Mouse (Mus musculus): ENCODE data around the gene Ear14. TPM values are rescaled to one million over a fixed set of nuclear protein-coding genes. Genes with fewer than 3 reads are reported as not detected.
A peak's percentile ranks its signal among the peaks of the same experiment; 100 is the strongest.
"Not testable (repeated sequence)": the region's sequence is repeated elsewhere in the genome, so short reads cannot be mapped to it uniquely, and the experiment has no call there.

The Ear14 gene
- polyA plus RNA-seq, 1 experiment from 2014 or later, result not detected

DNA sequence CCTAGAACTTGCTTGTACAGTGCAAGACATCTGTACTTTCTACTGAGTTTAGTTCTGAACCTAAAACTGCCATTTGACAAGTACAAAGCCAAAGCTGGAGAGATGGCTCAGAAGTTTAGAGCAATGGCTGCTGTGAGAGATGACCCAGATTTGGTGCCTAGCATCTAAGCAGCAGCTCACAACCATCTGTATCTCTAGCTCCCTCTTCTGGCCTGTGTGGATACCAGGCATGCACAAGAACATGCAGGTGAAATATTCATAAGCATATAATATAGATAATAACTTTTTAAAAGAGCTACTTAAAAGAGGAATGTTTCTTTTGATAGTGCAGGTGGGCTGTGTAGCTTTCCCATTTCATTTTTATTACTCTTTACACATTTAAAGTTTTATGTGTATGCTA, 37.7 kb downstream of the Ear14 start:
- no peak overlapping the region for H3K27ac ChIP-seq (ENCODE audit: low read depth)
- no peak overlapping the region for H3K9ac ChIP-seq (replicated peaks)
- no peaks in the 10 kb centered on the region for H3K9me3 ChIP-seq (ENCODE audit: low read length)
- no peak overlapping the region for H3K4me3 ChIP-seq (ENCODE audit: low read depth, low read length)
- no peaks in the 10 kb centered on the region for H3K36me3 ChIP-seq (replicated peaks; ENCODE audit: insufficient read depth, low read length)
- ATAC-seq (no peak), DNase-seq (no peak)
- H3K4me1 ChIP-seq (ENCODE audit: insufficient read depth), result no peaks in the 10 kb centered on the region
- peak; percentile 77 for TF ChIP-seq CTCF (IDR thresholded peaks at IDR 0.05; ENCODE audit: low read depth)
- no peak for TF ChIP-seq EP300 (IDR thresholded peaks at IDR 0.05; ENCODE audit: low read depth)
- H3K27me3 ChIP-seq (ENCODE audit: insufficient read depth, low read length), result no peaks in the 10 kb centered on the region
- H3K4me2 ChIP-seq (ENCODE audit: low read depth, low read length), result no peak overlapping the region

DNA sequence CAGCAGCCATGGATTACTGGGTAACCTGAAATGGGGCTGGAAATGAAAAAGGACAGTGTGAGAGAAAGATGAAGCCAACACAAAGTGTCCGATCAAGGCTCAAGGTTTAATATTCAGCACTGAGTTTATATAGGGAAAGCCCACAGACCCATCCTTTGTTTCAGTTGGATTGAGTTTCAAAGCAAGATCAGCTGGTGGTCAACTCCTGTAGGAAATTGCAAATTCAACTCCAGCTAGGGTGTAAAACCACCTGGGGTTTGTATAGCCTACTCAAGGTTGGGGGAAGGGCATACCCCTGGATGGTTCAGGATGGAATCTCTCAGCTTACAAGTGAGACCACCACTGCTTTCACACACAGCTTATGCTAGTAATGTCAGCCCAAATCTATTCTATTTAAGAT, 44.5 kb downstream of the Ear14 start:
- no peak overlapping the region for H3K4me2 ChIP-seq (ENCODE audit: low read depth, low read length)
- no peak for TF ChIP-seq CTCF (IDR thresholded peaks at IDR 0.05; ENCODE audit: low read depth)
- no peak for TF ChIP-seq EP300 (IDR thresholded peaks at IDR 0.05; ENCODE audit: low read depth)
- 88% methylated on average over 1 of the region's 1 CpGs for WGBS (ENCODE audit: insufficient replicate concordance)
- no peak overlapping the region for H3K4me3 ChIP-seq (ENCODE audit: low read depth, low read length)
- no peak overlapping the region for H3K27ac ChIP-seq (ENCODE audit: low read depth)
- no peaks in the 10 kb centered on the region for H3K9me3 ChIP-seq (ENCODE audit: low read length)
- no peaks in the 10 kb centered on the region for H3K4me1 ChIP-seq (ENCODE audit: insufficient read depth)
- no peak for DNase-seq
- no peaks in the 10 kb centered on the region for H3K36me3 ChIP-seq (replicated peaks; ENCODE audit: insufficient read depth, low read length)
- no peak overlapping the region for H3K9ac ChIP-seq (replicated peaks)
- ATAC-seq, result no peak
- no peaks in the 10 kb centered on the region for H3K27me3 ChIP-seq (ENCODE audit: insufficient read depth, low read length)

GRCm38 (mm10) chr14:51250348-51250747, 47.2 kb downstream of the Ear14 start:
- Histone ChIP-seq H3K4me3 (ENCODE audit: low read depth, low read length) (no peak overlapping the region), H3K4me1 (ENCODE audit: insufficient read depth) (no peaks in the 10 kb centered on the region), H3K9me3 (ENCODE audit: low read length) (no peaks in the 10 kb centered on the region), H3K4me2 (ENCODE audit: low read depth, low read length) (no peak overlapping the region), H3K36me3 (replicated peaks; ENCODE audit: insufficient read depth, low read length) (no peaks in the 10 kb centered on the region), H3K27me3 (ENCODE audit: insufficient read depth, low read length) (no peaks in the 10 kb centered on the region), H3K9ac (replicated peaks) (no peak overlapping the region), H3K27ac (ENCODE audit: low read depth) (no peak overlapping the region)
- TF ChIP-seq CTCF (IDR thresholded peaks at IDR 0.05; ENCODE audit: low read depth) (no peak), EP300 (IDR thresholded peaks at IDR 0.05; ENCODE audit: low read depth) (no peak)
- WGBS (ENCODE audit: insufficient replicate concordance), result 53% methylated on average over 3 of the region's 3 CpGs
- ATAC-seq, result no peak
- DNase-seq, result no peak

- not testable (repeated sequence) for H3K9ac ChIP-seq (replicated peaks); H3K4me1 ChIP-seq (ENCODE audit: insufficient read depth); H3K27me3 ChIP-seq (ENCODE audit: insufficient read depth, low read length); ATAC-seq; H3K4me3 ChIP-seq (ENCODE audit: low read depth, low read length); H3K27ac ChIP-seq (ENCODE audit: low read depth); H3K36me3 ChIP-seq (replicated peaks; ENCODE audit: insufficient read depth, low read length); H3K4me2 ChIP-seq (ENCODE audit: low read depth, low read length); DNase-seq; H3K9me3 ChIP-seq (ENCODE audit: low read length)
These were observed 49.0 kb downstream of the Ear14 start for GRCm38 (mm10) chr14:51252206-51252605.

DNA sequence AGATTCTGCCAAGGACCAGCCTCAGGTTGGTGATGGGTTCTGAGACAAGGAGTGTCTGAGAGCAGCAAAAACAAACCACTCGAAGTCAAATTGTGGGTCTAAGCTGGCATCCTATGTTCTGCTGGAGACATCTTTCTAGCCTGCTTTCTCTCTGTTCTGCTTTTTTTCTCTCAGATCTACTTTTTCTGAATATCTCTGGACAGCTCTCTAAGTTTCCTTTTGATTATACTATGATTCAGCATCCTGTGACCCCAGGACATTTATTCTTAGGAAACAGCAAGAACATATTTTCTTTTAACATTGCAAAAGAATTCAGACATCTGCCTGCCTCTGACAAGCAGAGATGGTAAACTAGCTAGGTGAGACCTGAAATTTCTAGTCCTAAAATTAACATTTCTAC, 50.4 kb downstream of the Ear14 start:
- 58% methylated on average over 1 of the region's 1 CpGs for WGBS (ENCODE audit: insufficient replicate concordance)

More for the DNA sequence above, 50.4 kb downstream of the Ear14 start:
- Histone ChIP-seq H3K4me2 (ENCODE audit: low read depth, low read length) (no peak overlapping the region), H3K4me1 (ENCODE audit: insufficient read depth) (no peaks in the 10 kb centered on the region), H3K4me3 (ENCODE audit: low read depth, low read length) (no peak overlapping the region), H3K9ac (replicated peaks) (no peak overlapping the region), H3K27me3 (ENCODE audit: insufficient read depth, low read length) (no peaks in the 10 kb centered on the region), H3K27ac (ENCODE audit: low read depth) (no peak overlapping the region), H3K9me3 (ENCODE audit: low read length) (no peaks in the 10 kb centered on the region), H3K36me3 (replicated peaks; ENCODE audit: insufficient read depth, low read length) (no peaks in the 10 kb centered on the region)
- TF ChIP-seq EP300 (IDR thresholded peaks at IDR 0.05; ENCODE audit: low read depth), result no peak
- TF ChIP-seq CTCF (IDR thresholded peaks at IDR 0.05; ENCODE audit: low read depth), result no peak
- DNase-seq, result no peak
- ATAC-seq, result no peak

Other genes starting within 250 kb of the Ear14 start
- gene Pnp2, start 247.4 kb upstream of the Ear14 start, polyA plus RNA-seq (2015; fragmentation: Nextera tagmentation; extraction: Ambion mirVana), result 7.1 and 7.3 TPM in 2 replicates
- gene Rnase10, start 195.6 kb upstream of the Ear14 start, polyA plus RNA-seq (2015; fragmentation: Nextera tagmentation; extraction: Ambion mirVana), result not detected in 2 replicates
- gene Rnase9, start 161.5 kb upstream of the Ear14 start, polyA plus RNA-seq (2015; fragmentation: Nextera tagmentation; extraction: Ambion mirVana), result not detected in 2 replicates
- gene Rnase11, start 153.2 kb upstream of the Ear14 start, polyA plus RNA-seq (2015; fragmentation: Nextera tagmentation; extraction: Ambion mirVana), result not detected in 2 replicates
- 1.3 and 1.6 TPM in 2 replicates for gene Rnase12, start 145.7 kb upstream of the Ear14 start, polyA plus RNA-seq (2015; fragmentation: Nextera tagmentation; extraction: Ambion mirVana)
- not detected in 2 replicates for gene Olfr750, start 129.0 kb upstream of the Ear14 start, polyA plus RNA-seq (2015; fragmentation: Nextera tagmentation; extraction: Ambion mirVana)
- 221 and 337 TPM in 2 replicates for gene Rnase4, start 112.3 kb upstream of the Ear14 start, polyA plus RNA-seq (2015; fragmentation: Nextera tagmentation; extraction: Ambion mirVana)
- 85.3 and 131 TPM in 2 replicates for gene Ang, start 112.2 kb upstream of the Ear14 start, polyA plus RNA-seq (2015; fragmentation: Nextera tagmentation; extraction: Ambion mirVana)
- 0.07 TPM in 2 replicates for gene Eddm3b, start 89.0 kb upstream of the Ear14 start, polyA plus RNA-seq (2015; fragmentation: Nextera tagmentation; extraction: Ambion mirVana)
- 6.3 and 7.5 TPM in 2 replicates for gene Rnase6, start 79.5 kb upstream of the Ear14 start, polyA plus RNA-seq (2015; fragmentation: Nextera tagmentation; extraction: Ambion mirVana)
- 0.11 and 2.1 TPM in 2 replicates for gene Rnase1, start 56.6 kb upstream of the Ear14 start, polyA plus RNA-seq (2015; fragmentation: Nextera tagmentation; extraction: Ambion mirVana)
- gene Rnase2b, start 41.1 kb upstream of the Ear14 start, polyA plus RNA-seq (2015; fragmentation: Nextera tagmentation; extraction: Ambion mirVana), result not detected in 2 replicates
- gene Ang2, start 4.2 kb upstream of the Ear14 start, polyA plus RNA-seq (2015; fragmentation: Nextera tagmentation; extraction: Ambion mirVana), result not detected in 2 replicates
- gene Rnase2a, start 52.7 kb downstream of the Ear14 start, polyA plus RNA-seq (2015; fragmentation: Nextera tagmentation; extraction: Ambion mirVana), result not detected in 2 replicates
- gene Gm7247, start 158.4 kb downstream of the Ear14 start, polyA plus RNA-seq (2015; fragmentation: Nextera tagmentation; extraction: Ambion mirVana), result not detected in 2 replicates
- gene Vmn2r88, start 207.4 kb downstream of the Ear14 start, polyA plus RNA-seq (2015; fragmentation: Nextera tagmentation; extraction: Ambion mirVana), result not detected in 2 replicates
- gene Vmn2r89, start 248.5 kb downstream of the Ear14 start, polyA plus RNA-seq (2015; fragmentation: Nextera tagmentation; extraction: Ambion mirVana), result not detected in 2 replicates